Mouse (Mus musculus): ENCODE results near the gene Fam193a.

DNA sequence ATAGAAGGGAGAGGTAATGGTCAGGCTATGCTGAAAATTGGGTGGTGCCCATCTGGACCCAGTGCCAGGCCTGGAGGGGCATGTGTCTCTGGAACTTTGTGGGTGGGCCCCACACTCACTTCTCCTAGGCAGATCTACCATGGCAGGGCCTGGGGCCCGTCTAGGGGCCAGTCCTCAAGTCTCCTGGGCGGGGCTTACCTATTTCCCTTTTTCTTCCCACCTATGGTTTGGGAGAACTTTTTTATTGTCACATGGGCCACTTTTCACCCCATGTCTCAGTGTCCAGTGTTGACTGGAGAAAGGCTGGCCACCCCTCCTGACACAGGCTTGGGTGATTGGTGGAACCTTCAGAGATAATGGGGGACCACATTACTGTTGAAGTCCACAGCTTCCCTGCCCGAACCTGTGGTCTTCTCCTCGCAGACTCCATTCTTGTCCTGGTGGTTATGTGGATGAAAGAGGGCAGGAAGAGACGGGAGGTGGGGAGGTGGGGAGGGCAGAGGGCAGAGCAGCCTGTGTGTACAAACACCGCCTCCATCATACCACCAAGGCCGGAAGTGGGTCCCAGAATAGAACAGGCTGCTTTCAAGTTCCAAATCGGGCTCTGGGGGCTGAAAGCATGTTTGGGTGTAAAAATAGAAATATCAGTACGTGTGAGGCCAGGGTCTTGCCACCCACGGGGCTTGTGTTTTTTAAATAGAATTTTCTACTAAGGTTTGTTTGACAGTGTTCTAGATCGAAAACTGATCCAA is 150.9 kb downstream of the Fam193a start:
- TF ChIP-seq TAL1 (IDR thresholded peaks at IDR 0.05; ENCODE audit: low read length) (no peak), GATA1 (IDR thresholded peaks at IDR 0.05; ENCODE audit: low read length) (no peak)

Data from erythroblast, embryonic 14.5 days (primary cell).